Mouse (Mus musculus): ENCODE results near the gene Rab3ip. TPM values are rescaled to one million over a fixed set of nuclear protein-coding genes. Genes with fewer than 3 reads are reported as not detected.

The Rab3ip gene
- polyA plus RNA-seq, 1 experiment from 2014 or later, result 31.1 TPM

GRCm38 (mm10) chr10:116890587-116890986 is 60.0 kb downstream of the Rab3ip start:
- WGBS, result 45% methylated on average over 5 of the region's 5 CpGs
- Histone ChIP-seq H3K9me3 (no peaks in the 10 kb centered on the region), H3K4me3 (no peak overlapping the region), H3K36me3 (no peaks in the 10 kb centered on the region), H3K9ac (no peak overlapping the region), H3K4me2 (no peak overlapping the region), H3K27ac (no peak overlapping the region), H3K27me3 (no peaks in the 10 kb centered on the region), H3K4me1 (no peaks in the 10 kb centered on the region)
- no peak for ATAC-seq (ENCODE audit: borderline replicate concordance, extremely low read depth, low FRiP score, low TSS enrichment)

- Histone ChIP-seq H3K9me3 (no peaks in the 10 kb centered on the region), H3K27ac (no peak overlapping the region), H3K27me3 (no peaks in the 10 kb centered on the region), H3K4me1 (no peaks in the 10 kb centered on the region), H3K4me2 (no peak overlapping the region), H3K36me3 (no peaks in the 10 kb centered on the region), H3K4me3 (no peak overlapping the region), H3K9ac (no peak overlapping the region)
- no peak for ATAC-seq (ENCODE audit: borderline replicate concordance, extremely low read depth, low FRiP score, low TSS enrichment)
- 64% methylated on average over 3 of the region's 3 CpGs for WGBS
These were observed 66.0 kb downstream of the Rab3ip start for GRCm38 (mm10) chr10:116884552-116884951.

- ATAC-seq (ENCODE audit: borderline replicate concordance, extremely low read depth, low FRiP score, low TSS enrichment), result no peak
- H3K4me3 ChIP-seq, result no peak overlapping the region
- no peak overlapping the region for H3K4me2 ChIP-seq
- H3K27ac ChIP-seq, result no peak overlapping the region
- no peaks in the 10 kb centered on the region for H3K36me3 ChIP-seq
- no peaks in the 10 kb centered on the region for H3K4me1 ChIP-seq
- H3K9ac ChIP-seq, result no peak overlapping the region
- WGBS, result 39% methylated on average over 5 of the region's 5 CpGs
- no peaks in the 10 kb centered on the region for H3K9me3 ChIP-seq
- no peaks in the 10 kb centered on the region for H3K27me3 ChIP-seq
These were observed 67.0 kb downstream of the Rab3ip start for GRCm38 (mm10) chr10:116883531-116883930.

- H3K4me2 ChIP-seq, result no peak overlapping the region
- H3K4me3 ChIP-seq, result no peak overlapping the region
- H3K4me1 ChIP-seq, result no peaks in the 10 kb centered on the region
- no peaks in the 10 kb centered on the region for H3K9me3 ChIP-seq
- 80% methylated on average over 4 of the region's 4 CpGs for WGBS
- H3K27ac ChIP-seq, result no peak overlapping the region
- no peaks in the 10 kb centered on the region for H3K36me3 ChIP-seq
- H3K27me3 ChIP-seq, result no peaks in the 10 kb centered on the region
- ATAC-seq (ENCODE audit: borderline replicate concordance, extremely low read depth, low FRiP score, low TSS enrichment), result no peak
- H3K9ac ChIP-seq, result no peak overlapping the region
These were observed 73.1 kb downstream of the Rab3ip start for GRCm38 (mm10) chr10:116877436-116877835.

GRCm38 (mm10) chr10:116874490-116874889 is 76.1 kb downstream of the Rab3ip start:
- H3K4me1 ChIP-seq, result no peaks in the 10 kb centered on the region
- no peak overlapping the region for H3K4me3 ChIP-seq
- H3K27me3 ChIP-seq, result no peaks in the 10 kb centered on the region
- ATAC-seq (ENCODE audit: borderline replicate concordance, extremely low read depth, low FRiP score, low TSS enrichment), result no peak
- no peak overlapping the region for H3K4me2 ChIP-seq
- no peak overlapping the region for H3K9ac ChIP-seq
- H3K36me3 ChIP-seq, result no peaks in the 10 kb centered on the region
- WGBS, result 66% methylated on average over 9 of the region's 9 CpGs
- no peak overlapping the region for H3K27ac ChIP-seq
- no peaks in the 10 kb centered on the region for H3K9me3 ChIP-seq

- Histone ChIP-seq H3K4me1 (no peaks in the 10 kb centered on the region), H3K36me3 (no peaks in the 10 kb centered on the region), H3K27ac (no peak overlapping the region), H3K4me2 (no peak overlapping the region), H3K27me3 (no peaks in the 10 kb centered on the region), H3K9ac (no peak overlapping the region), H3K4me3 (no peak overlapping the region), H3K9me3 (no peaks in the 10 kb centered on the region)
- no peak for ATAC-seq (ENCODE audit: borderline replicate concordance, extremely low read depth, low FRiP score, low TSS enrichment)
- 55% methylated on average over 14 of the region's 14 CpGs for WGBS
These were observed 78.6 kb downstream of the Rab3ip start for GRCm38 (mm10) chr10:116872016-116872410.

- no peak overlapping the region for H3K4me2 ChIP-seq
- no peak overlapping the region for H3K9ac ChIP-seq
- no peaks in the 10 kb centered on the region for H3K9me3 ChIP-seq
- no peaks in the 10 kb centered on the region for H3K36me3 ChIP-seq
- ATAC-seq (ENCODE audit: borderline replicate concordance, extremely low read depth, low FRiP score, low TSS enrichment), result no peak
- no peak overlapping the region for H3K4me3 ChIP-seq
- H3K27me3 ChIP-seq, result no peaks in the 10 kb centered on the region
- H3K27ac ChIP-seq, result no peak overlapping the region
- no peaks in the 10 kb centered on the region for H3K4me1 ChIP-seq
- WGBS, result 70% methylated on average over 12 of the region's 12 CpGs
These were observed 79.1 kb downstream of the Rab3ip start for GRCm38 (mm10) chr10:116871329-116872015.

GRCm38 (mm10) chr10:116870819-116871218 is 79.8 kb downstream of the Rab3ip start:
- no peak for ATAC-seq (ENCODE audit: borderline replicate concordance, extremely low read depth, low FRiP score, low TSS enrichment)
- Histone ChIP-seq H3K36me3 (no peaks in the 10 kb centered on the region), H3K9ac (no peak overlapping the region), H3K27ac (no peak overlapping the region), H3K4me1 (no peaks in the 10 kb centered on the region), H3K9me3 (no peaks in the 10 kb centered on the region), H3K4me2 (no peak overlapping the region), H3K4me3 (no peak overlapping the region), H3K27me3 (no peaks in the 10 kb centered on the region)
- WGBS, result 76% methylated on average over 6 of the region's 6 CpGs

Other genes with a start within 250 kb of the Rab3ip start
- 0.09 TPM in 1 of 2 replicates, not detected in the other for gene Myrfl, start 53.9 kb downstream of the Rab3ip start, polyA plus RNA-seq (2015; fragmentation: Nextera tagmentation; extraction: Ambion mirVana)
- gene Gm10271, start 21.8 kb upstream of the Rab3ip start, polyA plus RNA-seq (2015; fragmentation: Nextera tagmentation; extraction: Ambion mirVana), result not detected in 2 replicates
- 0.14 and 0.28 TPM in 2 replicates for gene Best3, start 35.5 kb upstream of the Rab3ip start, polyA plus RNA-seq (2015; fragmentation: Nextera tagmentation; extraction: Ambion mirVana)
- gene Lrrc10, start 94.6 kb upstream of the Rab3ip start, polyA plus RNA-seq (2015; fragmentation: Nextera tagmentation; extraction: Ambion mirVana), result 0.88 and 1.2 TPM in 2 replicates
- 235 and 246 TPM in 2 replicates for gene Cct2, start 113.0 kb upstream of the Rab3ip start, polyA plus RNA-seq (2015; fragmentation: Nextera tagmentation; extraction: Ambion mirVana)
- gene Frs2, start 197.8 kb upstream of the Rab3ip start, polyA plus RNA-seq (2015; fragmentation: Nextera tagmentation; extraction: Ambion mirVana), result 14.5 and 17.4 TPM in 2 replicates